Mouse (Mus musculus) G1E (cell line): ENCODE results near the gene Olfr52.

Source experiments
- CTCF ChIP-seq: IDR thresholded peaks from 2 replicates; pipeline ENCODE4 v1.5.1; 2012; ENCODE audit warnings: low read depth, low read length, inconsistent platforms, mixed read lengths
- GATA1 ChIP-seq: IDR thresholded peaks from 2 replicates; pipeline ENCODE4 v1.6.1; 2012; ENCODE audit warnings: borderline replicate concordance, low read length, inconsistent platforms, mixed read lengths
- POLR2AphosphoS5 ChIP-seq: IDR thresholded peaks from 2 replicates; pipeline ENCODE4 v1.6.1; 2012; ENCODE audit warnings: low read depth, low read length, inconsistent platforms; ENCODE audit not compliant: insufficient replicate concordance
- TAL1 ChIP-seq: conservative IDR thresholded peaks from 2 replicates; pipeline ENCODE4 v1.6.1; 2012; ENCODE audit warnings: low read depth, low read length, inconsistent platforms, mixed read lengths

- TF ChIP-seq CTCF (no peak), POLR2AphosphoS5 (no peak), GATA1 (no peak), TAL1 (no peak)
Measured at GRCm38 (mm10) chr2:86135828-86136227, 49.7 kb downstream of the Olfr52 start, which contains the start of gene Olfr1039.
